Mouse (Mus musculus) liver, embryonic 14.5 days (tissue): Measurements from ENCODE around the gene Hectd1. TPM values are rescaled to one million over a fixed set of nuclear protein-coding genes. Genes with fewer than 3 reads are reported as not detected.
A peak's percentile ranks its signal among the peaks of the same experiment; 100 is the strongest.

ENCODE experiments used
- ATAC-seq: fragments of 200-750 bp; cut with Nextera tagmentation; 2 replicates; pipeline ENCODE4 v1.8.0; 2017; ENCODE audit warnings: moderate number of reproducible peaks, mild to moderate bottlenecking, moderate library complexity; ENCODE audit not compliant: insufficient read depth
- DNase-seq, 3 experiments: peaks; one replicate each; pipeline ENCODE4 v3.0.0-alpha.2; 2012 to 2013; ENCODE audit warnings: low read depth in 3 of 3, low spot score in 3 of 3
- H3K27ac ChIP-seq: fragments of 300-500 bp; sonication (generic); 2 replicates; pipeline ENCODE4 v1.5.1; 2014; ENCODE audit warnings: moderate library complexity, mild to moderate bottlenecking, control low read depth, inconsistent platforms
- H3K27me3 ChIP-seq: fragments of 300-500 bp; sonication (generic); 2 replicates; pipeline ENCODE4 v1.6.1; 2014; ENCODE audit warnings: mild to moderate bottlenecking, low read length, moderate library complexity; ENCODE audit not compliant: control insufficient read depth, insufficient read depth
- H3K36me3 ChIP-seq: fragments of 300-500 bp; sonication (generic); replicated peaks from 2 replicates; pipeline ENCODE4 v1.6.1; 2014; ENCODE audit warnings: low read depth; ENCODE audit not compliant: control insufficient read depth, insufficient read depth
- H3K4me1 ChIP-seq, 2 experiments: fragments of 200-500 bp in 1 of 2; fragments of 300-500 bp in 1 of 2; sonication (generic) in 1 of 2; replicated peaks; 2 replicates each; pipeline ENCODE4 v1.6.1; 2012 to 2014; ENCODE audit warnings: antibody characterized with exemption in 1 of 2, inconsistent platforms in 1 of 2, low read length in 1 of 2; ENCODE audit not compliant: control insufficient read depth in 2 of 2, insufficient read depth in 2 of 2
- H3K4me2 ChIP-seq: fragments of 300-500 bp; sonication (generic); 2 replicates; pipeline ENCODE4 v1.6.1; 2014; ENCODE audit warnings: low read depth, mild to moderate bottlenecking, control low read depth, moderate library complexity
- H3K4me3 ChIP-seq, 2 experiments: fragments of 200-500 bp in 1 of 2; fragments of 300-500 bp in 1 of 2; sonication (generic) in 1 of 2; 2 replicates each; pipeline ENCODE4 v1.5.1; 2012 to 2014; ENCODE audit warnings: low read depth in 2 of 2, low read length in 2 of 2, mild to moderate bottlenecking in 2 of 2, control low read depth in 1 of 2, inconsistent platforms in 1 of 2, moderate library complexity in 1 of 2; ENCODE audit not compliant: insufficient read depth in 1 of 2
- H3K9ac ChIP-seq: fragments of 300-500 bp; sonication (generic); replicated peaks from 2 replicates; pipeline ENCODE4 v1.6.1; 2014; ENCODE audit warnings: mild to moderate bottlenecking, control low read depth, moderate library complexity
- H3K9me3 ChIP-seq: fragments of 300-500 bp; sonication (generic); 2 replicates; pipeline ENCODE4 v1.6.1; 2016; ENCODE audit warnings: low read length, mixed read lengths; ENCODE audit not compliant: control insufficient read depth
- CTCF ChIP-seq: IDR thresholded peaks from 2 replicates; pipeline ENCODE4 v1.5.1; 2016; ENCODE audit warnings: antibody characterized with exemption, low read depth, control low read depth
- EP300 ChIP-seq: IDR thresholded peaks from 2 replicates; pipeline ENCODE4 v1.6.1; 2016; ENCODE audit warnings: antibody characterized with exemption, low read depth
- WGBS: fragments of 180-500 bp; shearing (Covaris S2); extraction: QIAGEN DNeasy Blood & Tissue Kit; methylation state at CpG from one replicate; pipeline ENCODE4 v1.1.7; 2014; ENCODE audit not compliant: insufficient replicate concordance; 5-methylcytosine and 5-hydroxymethylcytosine counted together
- polyA plus RNA-seq, 2 experiments: library from polyadenylated mRNA; depleted of rRNA in 1 of 2; stranded (reverse) in 1 of 2; unstranded in 1 of 2; fragments of >200 nt; fragmentation: Nextera tagmentation in 1 of 2; extraction: Ambion mirVana in 1 of 2; gene quantifications; 2 replicates each; pipeline versions ENCODE4 v1.2.1 to v1.2.3; 2012 to 2014

Gene Hectd1
- polyA plus RNA-seq, 2 experiments: 22.1 to 22.3 TPM

DNA sequence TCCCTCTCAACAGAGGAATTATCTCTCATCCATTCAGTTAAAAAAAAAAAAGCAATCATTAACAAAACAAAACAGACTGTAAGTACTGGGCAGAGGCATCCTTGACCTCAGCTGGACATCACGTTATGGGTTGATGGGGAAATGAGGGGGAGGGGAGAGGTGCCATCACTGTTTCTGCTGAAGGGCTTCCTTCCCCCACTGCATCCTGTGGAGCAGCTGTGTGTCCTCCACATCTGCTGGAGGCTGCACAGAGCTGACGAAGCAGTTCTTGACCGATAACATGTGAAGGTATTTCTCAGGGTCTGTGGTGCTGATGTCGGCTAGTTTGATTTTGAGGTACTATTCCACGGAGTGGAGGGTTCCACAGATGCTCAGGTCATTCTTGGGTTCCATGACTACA lies 119.2 kb downstream of the Hectd1 start:
- Histone ChIP-seq H3K27me3 (no peaks in the 10 kb centered on the region), H3K4me3 (no peak overlapping the region), H3K36me3 (no peaks in the 10 kb centered on the region), H3K27ac (no peak overlapping the region), H3K9ac (no peak overlapping the region), H3K4me1 (peaks cover 0 to 11% of the 10 kb centered on the region in 2 experiments; a peak in 3 of 4 replicates), H3K9me3 (no peaks in the 10 kb centered on the region), H3K4me2 (no peak overlapping the region)
- TF ChIP-seq CTCF (no peak), EP300 (no peak)
- 38% methylated on average over 5 of the region's 5 CpGs for WGBS
- no peak for DNase-seq
- ATAC-seq: no peak

DNA sequence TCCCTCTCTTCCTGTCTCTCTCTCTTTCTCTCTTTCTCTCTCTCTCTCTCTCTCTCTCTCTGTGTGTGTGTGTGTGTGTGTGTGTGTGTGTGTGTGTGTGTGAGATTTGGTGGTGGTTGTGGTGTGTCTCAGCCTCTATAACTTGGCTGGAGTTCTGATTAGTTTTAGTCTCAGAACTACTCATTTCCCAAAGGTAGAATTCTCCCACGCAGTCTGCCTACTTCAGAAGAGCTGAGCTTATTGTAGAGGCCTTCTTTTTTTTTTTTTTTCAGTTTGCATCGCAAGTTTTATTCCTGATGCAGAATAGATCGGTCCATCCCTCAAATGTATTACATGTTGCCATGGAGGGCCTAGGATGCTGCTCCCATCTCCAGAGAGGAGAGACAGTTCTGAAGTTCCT lies 119.6 kb downstream of the Hectd1 start:
- DNase-seq (no peak), ATAC-seq (no peak)
- Histone ChIP-seq H3K4me2 (no peak overlapping the region), H3K27ac (no peak overlapping the region), H3K4me3 (no peak overlapping the region), H3K9ac (no peak overlapping the region), H3K4me1 (peaks cover 0 to 11% of the 10 kb centered on the region in 2 experiments; a peak in 3 of 4 replicates), H3K27me3 (no peaks in the 10 kb centered on the region), H3K36me3 (no peaks in the 10 kb centered on the region), H3K9me3 (no peaks in the 10 kb centered on the region)
- 78% methylated on average over 3 of the region's 3 CpGs for WGBS
- TF ChIP-seq EP300: no peak
- TF ChIP-seq CTCF: no peak

GRCm38 (mm10) chr12:51708941-51709686 lies 120.2 kb downstream of the Hectd1 start:
- H3K9ac ChIP-seq: no peak overlapping the region
- DNase-seq (no peak), ATAC-seq (no peak)
- no peaks in the 10 kb centered on the region for H3K9me3 ChIP-seq
- no peaks in the 10 kb centered on the region for H3K36me3 ChIP-seq
- WGBS: 64% methylated on average over 14 of the region's 14 CpGs
- H3K4me1 ChIP-seq: peaks cover 0 to 13% of the 10 kb centered on the region in 2 experiments; a peak in 3 of 4 replicates
- no peak overlapping the region for H3K4me2 ChIP-seq
- H3K4me3 ChIP-seq: no peak overlapping the region
- no peak overlapping the region for H3K27ac ChIP-seq
- no peaks in the 10 kb centered on the region for H3K27me3 ChIP-seq
- TF ChIP-seq EP300: no peak
- TF ChIP-seq CTCF: no peak

GRCm38 (mm10) chr12:51706673-51707235 lies 122.6 kb downstream of the Hectd1 start:
- TF ChIP-seq CTCF (0 out of 2 replicates have a peak, but pooled peaks have one; percentile 24), EP300 (no peak)
- no peak for ATAC-seq
- H3K9ac ChIP-seq: no peak overlapping the region
- WGBS: 75% methylated on average over 5 of the region's 5 CpGs
- H3K27me3 ChIP-seq: no peaks in the 10 kb centered on the region
- H3K9me3 ChIP-seq: peaks cover 2% of the 10 kb centered on the region
- no peak overlapping the region for H3K4me3 ChIP-seq
- H3K36me3 ChIP-seq: no peaks in the 10 kb centered on the region
- no peak overlapping the region for H3K4me2 ChIP-seq
- DNase-seq: no peak
- H3K4me1 ChIP-seq: peaks cover 0 to 16% of the 10 kb centered on the region in 2 experiments; a peak in 3 of 4 replicates
- no peak overlapping the region for H3K27ac ChIP-seq

DNA sequence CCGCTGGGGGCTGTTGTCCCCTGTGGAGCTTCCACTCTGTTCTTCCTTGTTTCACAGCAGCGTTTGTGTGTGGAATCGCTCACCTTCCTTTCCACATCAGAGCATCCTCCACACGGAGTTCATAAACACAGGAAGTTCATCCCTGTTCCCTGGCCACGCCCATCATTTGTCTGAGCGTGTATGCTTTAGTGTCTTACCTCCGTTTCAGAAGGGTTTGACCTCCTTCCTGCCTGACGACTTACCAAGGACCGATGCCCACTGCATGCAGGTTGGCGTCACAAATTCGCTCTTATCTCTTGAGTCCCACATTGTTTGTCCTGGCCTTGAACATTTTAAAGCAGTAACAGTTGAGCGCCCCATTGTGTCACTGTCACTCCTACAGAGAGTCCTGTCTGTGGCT lies 123.6 kb downstream of the Hectd1 start:
- Histone ChIP-seq H3K27me3 (no peaks in the 10 kb centered on the region), H3K9ac (no peak overlapping the region), H3K4me1 (peaks cover 1 to 17% of the 10 kb centered on the region in 2 experiments; a peak in 3 of 4 replicates), H3K27ac (no peak overlapping the region), H3K4me2 (no peak overlapping the region), H3K9me3 (peaks cover 3% of the 10 kb centered on the region), H3K36me3 (no peaks in the 10 kb centered on the region), H3K4me3 (no peak overlapping the region)
- DNase-seq (no peak), ATAC-seq (no peak)
- TF ChIP-seq EP300: no peak
- TF ChIP-seq CTCF: no peak
- WGBS: 43% methylated on average over 12 of the region's 12 CpGs
